Mouse (Mus musculus): ENCODE measurements around the gene Hmg20b. TPM values are rescaled to one million over a fixed set of nuclear protein-coding genes. Genes with fewer than 3 reads are reported as not detected.

The Hmg20b gene
- total and polyA plus RNA-seq, 2 experiments from 2014 or later = 20.8 to 36.8 TPM

- H3K4me3 ChIP-seq (ENCODE audit: low read length) = no peak overlapping the region
- no peaks in the 10 kb centered on the region for H3K27me3 ChIP-seq (ENCODE audit: insufficient read depth, low read length)
- TF ChIP-seq CTCF (IDR thresholded peaks at IDR 0.05; ENCODE audit: low read depth) = no peak
- DNase-seq (ENCODE audit: low spot score) = no peak
- no peak overlapping the region for H3K9ac ChIP-seq (replicated peaks; ENCODE audit: low read length)
- ATAC-seq = no peak
- H3K36me3 ChIP-seq (ENCODE audit: insufficient read depth, low read length) = peaks cover 74% of the 10 kb centered on the region
- H3K9me3 ChIP-seq (ENCODE audit: low read length) = no peaks in the 10 kb centered on the region
- H3K4me1 ChIP-seq (ENCODE audit: insufficient read depth, low read length) = no peaks in the 10 kb centered on the region
- H3K4me2 ChIP-seq (ENCODE audit: low read depth, low read length) = no peak overlapping the region
- no peak overlapping the region for H3K27ac ChIP-seq
- WGBS = 77% methylated on average over 7 of the region's 7 CpGs
These were observed 36.1 kb downstream of the Hmg20b start for GRCm38 (mm10) chr10:81314201-81314600.

- no peak for DNase-seq (ENCODE audit: low spot score)
- H3K4me2 ChIP-seq (ENCODE audit: low read depth, low read length) = no peak overlapping the region
These were observed 36.7 kb downstream of the Hmg20b start for GRCm38 (mm10) chr10:81313581-81313980.

GRCm38 (mm10) chr10:81309571-81309970 is 40.7 kb downstream of the Hmg20b start:
- no peak overlapping the region for H3K4me3 ChIP-seq (ENCODE audit: low read length)
- 86% methylated on average over 5 of the region's 5 CpGs for WGBS
- H3K27ac ChIP-seq = no peak overlapping the region
- H3K27me3 ChIP-seq (ENCODE audit: insufficient read depth, low read length) = no peaks in the 10 kb centered on the region
- H3K4me1 ChIP-seq (ENCODE audit: insufficient read depth, low read length) = no peaks in the 10 kb centered on the region
- no peaks in the 10 kb centered on the region for H3K9me3 ChIP-seq (ENCODE audit: low read length)
- no peak overlapping the region for H3K9ac ChIP-seq (replicated peaks; ENCODE audit: low read length)
- no peak overlapping the region for H3K4me2 ChIP-seq (ENCODE audit: low read depth, low read length)
- no peak for ATAC-seq
- H3K36me3 ChIP-seq (ENCODE audit: insufficient read depth, low read length) = peaks cover 79% of the 10 kb centered on the region
- DNase-seq (ENCODE audit: low spot score) = no peak
- no peak for TF ChIP-seq CTCF (IDR thresholded peaks at IDR 0.05; ENCODE audit: low read depth)

More at GRCm38 (mm10) chr10:81313581-81313980, 36.7 kb downstream of the Hmg20b start:
- H3K27me3 ChIP-seq (ENCODE audit: insufficient read depth, low read length) = no peaks in the 10 kb centered on the region
- H3K4me3 ChIP-seq (ENCODE audit: low read length) = no peak overlapping the region
- no peaks in the 10 kb centered on the region for H3K4me1 ChIP-seq (ENCODE audit: insufficient read depth, low read length)
- H3K9me3 ChIP-seq (ENCODE audit: low read length) = no peaks in the 10 kb centered on the region
- no peak overlapping the region for H3K27ac ChIP-seq
- no peak for TF ChIP-seq CTCF (IDR thresholded peaks at IDR 0.05; ENCODE audit: low read depth)
- H3K36me3 ChIP-seq (ENCODE audit: insufficient read depth, low read length) = peaks cover 79% of the 10 kb centered on the region
- 85% methylated on average over 13 of the region's 13 CpGs for WGBS
- ATAC-seq = no peak
- H3K9ac ChIP-seq (replicated peaks; ENCODE audit: low read length) = no peak overlapping the region

- no peak overlapping the region for H3K4me2 ChIP-seq (ENCODE audit: low read depth, low read length)
- 94% methylated on average over 21 of the region's 21 CpGs for WGBS
- no peak overlapping the region for H3K4me3 ChIP-seq (ENCODE audit: low read length)
- no peaks in the 10 kb centered on the region for H3K9me3 ChIP-seq (ENCODE audit: low read length)
- H3K4me1 ChIP-seq (ENCODE audit: insufficient read depth, low read length) = no peaks in the 10 kb centered on the region
- no peaks in the 10 kb centered on the region for H3K27me3 ChIP-seq (ENCODE audit: insufficient read depth, low read length)
- no peak for DNase-seq (ENCODE audit: low spot score)
- no peak for TF ChIP-seq CTCF (IDR thresholded peaks at IDR 0.05; ENCODE audit: low read depth)
- ATAC-seq = no peak
- peaks cover 60% of the 10 kb centered on the region for H3K36me3 ChIP-seq (ENCODE audit: insufficient read depth, low read length)
- H3K27ac ChIP-seq = no peak overlapping the region
- H3K9ac ChIP-seq (replicated peaks; ENCODE audit: low read length) = no peak overlapping the region
These were observed 43.2 kb downstream of the Hmg20b start for GRCm38 (mm10) chr10:81306837-81307682.

GRCm38 (mm10) chr10:81306173-81306668 is 44.1 kb downstream of the Hmg20b start:
- H3K36me3 ChIP-seq (ENCODE audit: insufficient read depth, low read length) = peaks cover 52% of the 10 kb centered on the region

GRCm38 (mm10) chr10:81305663-81306062 is 44.6 kb downstream of the Hmg20b start:
- Histone ChIP-seq H3K36me3 (ENCODE audit: insufficient read depth, low read length) (peaks cover 46% of the 10 kb centered on the region), H3K27ac (no peak overlapping the region), H3K4me2 (ENCODE audit: low read depth, low read length) (no peak overlapping the region), H3K9me3 (ENCODE audit: low read length) (no peaks in the 10 kb centered on the region), H3K9ac (replicated peaks; ENCODE audit: low read length) (no peak overlapping the region), H3K27me3 (ENCODE audit: insufficient read depth, low read length) (no peaks in the 10 kb centered on the region), H3K4me3 (ENCODE audit: low read length) (no peak overlapping the region), H3K4me1 (ENCODE audit: insufficient read depth, low read length) (no peaks in the 10 kb centered on the region)
- ATAC-seq (no peak), DNase-seq (ENCODE audit: low spot score) (no peak)
- WGBS = 93% methylated on average over 14 of the region's 14 CpGs
- no peak for TF ChIP-seq CTCF (IDR thresholded peaks at IDR 0.05; ENCODE audit: low read depth)

More at GRCm38 (mm10) chr10:81306173-81306668, 44.1 kb downstream of the Hmg20b start:
- Histone ChIP-seq H3K27me3 (ENCODE audit: insufficient read depth, low read length) (no peaks in the 10 kb centered on the region), H3K4me1 (ENCODE audit: insufficient read depth, low read length) (no peaks in the 10 kb centered on the region), H3K4me2 (ENCODE audit: low read depth, low read length) (no peak overlapping the region), H3K4me3 (ENCODE audit: low read length) (no peak overlapping the region), H3K9me3 (ENCODE audit: low read length) (no peaks in the 10 kb centered on the region), H3K9ac (replicated peaks; ENCODE audit: low read length) (no peak overlapping the region), H3K27ac (no peak overlapping the region)
- WGBS = 92% methylated on average over 12 of the region's 12 CpGs
- TF ChIP-seq CTCF (IDR thresholded peaks at IDR 0.05; ENCODE audit: low read depth) = no peak
- DNase-seq (ENCODE audit: low spot score) = no peak
- no peak for ATAC-seq
